Mouse (Mus musculus): ENCODE measurements around the gene Pml. TPM values are rescaled to one million over a fixed set of nuclear protein-coding genes. Genes with fewer than 3 reads are reported as not detected.

Pml gene
- polyA plus RNA-seq, 1 experiment from 2014 or later = 13.8 TPM

DNA sequence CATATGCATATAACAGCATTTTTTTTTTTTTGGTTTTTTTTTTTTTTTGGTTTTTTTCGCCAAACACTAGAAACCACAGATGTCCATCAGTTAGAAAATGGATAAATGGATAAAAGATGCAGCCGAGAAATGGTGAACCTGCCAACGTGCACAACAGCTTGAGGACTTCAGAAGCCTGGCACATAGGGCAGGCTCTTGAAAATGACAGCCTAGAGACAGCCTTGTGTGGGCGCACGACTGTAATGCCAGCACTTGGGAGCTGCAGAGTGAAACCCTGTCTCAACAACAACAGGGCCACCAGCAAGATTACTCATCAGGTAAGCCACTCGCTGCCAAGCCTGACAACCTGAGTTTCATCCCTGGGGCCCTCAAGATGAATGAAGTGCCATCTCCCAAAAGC lies 80.2 kb downstream of the Pml start:
- Histone ChIP-seq H3K9me3 (replicated peaks; ENCODE audit: control insufficient read depth, low read length) (no peaks in the 10 kb centered on the region), H3K9ac (ENCODE audit: low read length) (no peak overlapping the region), H3K4me1 (ENCODE audit: control insufficient read depth, insufficient read depth, low read length) (no peaks in the 10 kb centered on the region), H3K4me2 (ENCODE audit: low read depth, low read length) (no peak overlapping the region), H3K36me3 (ENCODE audit: control insufficient read depth, insufficient read depth) (no peaks in the 10 kb centered on the region), H3K27me3 (ENCODE audit: control insufficient read depth, insufficient read depth, low read length) (no peaks in the 10 kb centered on the region; the same call in 1 of the 2 replicates), H3K27ac (ENCODE audit: low read length) (no peak overlapping the region), H3K4me3 (ENCODE audit: low read length) (no peak overlapping the region)
- WGBS = 79% methylated on average over 6 of the region's 6 CpGs
- no peak for ATAC-seq (replicated peaks; ENCODE audit: extremely low read depth, insufficient read depth, low FRiP score)

DNA sequence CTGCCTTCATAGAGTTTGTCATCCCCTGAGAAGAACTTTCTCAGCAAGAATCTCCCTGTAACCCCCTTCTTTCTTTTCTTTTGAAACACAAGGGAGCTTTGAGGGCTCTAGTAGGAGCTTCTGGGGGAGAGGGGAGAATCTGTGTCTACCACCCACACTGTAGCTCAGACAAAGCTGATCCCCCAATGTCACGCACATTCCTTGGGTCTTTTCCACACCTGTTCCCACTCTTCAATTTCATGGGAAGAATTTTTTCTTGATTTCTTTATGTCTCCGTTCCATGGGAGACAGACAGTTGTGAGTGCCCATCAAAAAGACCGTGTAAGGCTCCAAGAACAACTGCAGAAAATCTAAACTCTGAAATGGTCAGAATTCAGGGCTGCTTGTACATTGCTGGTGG lies 80.7 kb downstream of the Pml start:
- H3K4me2 ChIP-seq (ENCODE audit: low read depth, low read length) = no peak overlapping the region
- H3K4me3 ChIP-seq (ENCODE audit: low read length) = no peak overlapping the region
- WGBS = 75% methylated on average over 3 of the region's 3 CpGs
- H3K9ac ChIP-seq (ENCODE audit: low read length) = no peak overlapping the region
- no peaks in the 10 kb centered on the region for H3K36me3 ChIP-seq (ENCODE audit: control insufficient read depth, insufficient read depth)
- ATAC-seq (replicated peaks; ENCODE audit: extremely low read depth, insufficient read depth, low FRiP score) = no peak
- no peaks in the 10 kb centered on the region; the same call in 1 of the 2 replicates for H3K27me3 ChIP-seq (ENCODE audit: control insufficient read depth, insufficient read depth, low read length)
- H3K9me3 ChIP-seq (replicated peaks; ENCODE audit: control insufficient read depth, low read length) = no peaks in the 10 kb centered on the region
- no peak overlapping the region for H3K27ac ChIP-seq (ENCODE audit: low read length)
- H3K4me1 ChIP-seq (ENCODE audit: control insufficient read depth, insufficient read depth, low read length) = no peaks in the 10 kb centered on the region

Small RNAs within 50 kb of the gene (microRNA-seq; reads per million reads assigned to microRNA genes)
- gene Mir6385 = not detected

Other genes with a start within 250 kb of the Pml start
- 0.32 and 0.33 TPM in 2 replicates for gene Cyp11a1, start 243.4 kb downstream of the Pml start, polyA plus RNA-seq (2015; fragmentation: Nextera tagmentation; extraction: Ambion mirVana)
- 0.30 and 0.89 TPM in 2 replicates for gene Stra6, start 186.0 kb downstream of the Pml start, polyA plus RNA-seq (2015; fragmentation: Nextera tagmentation; extraction: Ambion mirVana)
- gene Ccdc33, start 131.0 kb downstream of the Pml start, polyA plus RNA-seq (2015; fragmentation: Nextera tagmentation; extraction: Ambion mirVana) = 0.20 and 0.24 TPM in 2 replicates
- 27.5 and 27.7 TPM in 2 replicates for gene Islr, start 45.5 kb downstream of the Pml start, polyA plus RNA-seq (2015; fragmentation: Nextera tagmentation; extraction: Ambion mirVana)
- gene Islr2, start 45.5 kb downstream of the Pml start, polyA plus RNA-seq (2015; fragmentation: Nextera tagmentation; extraction: Ambion mirVana) = 0.07 and 0.22 TPM in 2 replicates
- gene Stoml1, start 3.4 kb upstream of the Pml start, polyA plus RNA-seq (2015; fragmentation: Nextera tagmentation; extraction: Ambion mirVana) = 28.2 and 28.3 TPM in 2 replicates
- 47.0 and 48.6 TPM in 2 replicates for gene Loxl1, start 63.4 kb upstream of the Pml start, polyA plus RNA-seq (2015; fragmentation: Nextera tagmentation; extraction: Ambion mirVana)
- gene Tbc1d21, start 120.7 kb upstream of the Pml start, polyA plus RNA-seq (2015; fragmentation: Nextera tagmentation; extraction: Ambion mirVana) = not detected in 2 replicates
- 0.54 and 0.66 TPM in 2 replicates for gene Insyn1, start 238.8 kb upstream of the Pml start, polyA plus RNA-seq (2015; fragmentation: Nextera tagmentation; extraction: Ambion mirVana)